Mouse (Mus musculus) urinary bladder, postnatal 25 days (tissue): ENCODE results near the gene Dlg4.

Source experiments
- DNase-seq: peaks from one replicate; pipeline ENCODE4 v3.0.0; 2022; ENCODE audit warnings: low spot score

Gene Dlg4

DNA sequence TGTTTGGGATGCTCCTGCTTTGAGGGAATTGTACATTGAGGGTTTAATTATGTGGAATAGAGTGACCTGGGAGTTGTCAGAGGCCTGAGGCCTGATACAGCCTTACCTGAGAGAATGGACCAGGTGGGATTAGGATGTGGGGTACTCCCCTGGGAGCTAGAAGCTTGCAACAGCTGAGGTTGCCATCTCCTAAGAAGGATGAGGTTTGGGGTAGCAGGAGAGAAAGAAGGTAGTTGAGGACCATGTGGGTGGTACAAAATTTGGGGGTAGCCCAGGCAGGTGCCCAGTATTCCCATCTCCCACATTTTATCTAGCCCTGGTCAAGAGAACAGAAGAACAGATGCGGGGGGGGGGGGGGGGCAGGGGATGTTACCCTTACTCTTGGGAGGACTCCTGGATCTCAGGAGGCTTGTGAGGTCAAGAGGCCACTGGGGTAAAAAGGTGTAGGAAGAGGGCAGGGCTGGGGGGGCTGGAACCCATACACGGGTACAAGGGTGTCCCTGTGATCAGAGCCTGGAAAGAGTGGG, 2.8 kb downstream of the Dlg4 start:
- no peak for DNase-seq

DNA sequence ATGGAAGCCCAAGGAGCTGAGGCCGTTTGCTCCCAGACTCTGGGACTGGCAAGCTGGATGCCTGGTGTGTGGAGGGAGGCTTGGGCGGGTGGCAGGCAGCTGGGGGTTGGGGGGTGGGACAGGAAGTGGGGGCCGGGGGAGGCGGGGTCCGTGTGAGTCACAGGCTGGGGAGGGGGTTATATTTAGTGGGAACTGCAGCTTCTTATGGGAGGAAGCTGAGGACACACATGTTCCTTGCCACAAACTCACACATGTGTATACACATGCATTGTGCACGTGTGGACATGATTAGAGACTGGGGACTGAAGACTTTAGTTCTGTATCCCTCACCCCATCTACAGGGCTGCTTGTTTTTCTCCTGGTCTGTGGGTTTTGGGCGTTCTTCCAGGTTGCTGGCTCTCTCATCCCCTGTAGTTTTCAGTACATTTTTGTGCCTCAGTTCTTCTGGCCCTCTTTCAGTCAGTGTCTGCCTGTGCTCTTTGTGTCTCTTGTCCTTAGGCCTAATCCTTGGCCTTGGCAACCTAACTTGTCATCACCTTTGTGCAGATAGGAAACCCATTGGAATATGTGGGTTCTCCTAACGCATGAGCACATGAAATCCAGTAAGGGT, 3.4 kb downstream of the Dlg4 start:
- no peak for DNase-seq

GRCm38 (mm10) chr11:70020731-70021263, 4.1 kb downstream of the Dlg4 start:
- peak; percentile 52 for DNase-seq

GRCm38 (mm10) chr11:70021264-70022132, 4.8 kb downstream of the Dlg4 start:
- DNase-seq, result peak; percentile 94

- DNase-seq, result no peak
These were observed 6.9 kb downstream of the Dlg4 start for GRCm38 (mm10) chr11:70023481-70024150.

DNA sequence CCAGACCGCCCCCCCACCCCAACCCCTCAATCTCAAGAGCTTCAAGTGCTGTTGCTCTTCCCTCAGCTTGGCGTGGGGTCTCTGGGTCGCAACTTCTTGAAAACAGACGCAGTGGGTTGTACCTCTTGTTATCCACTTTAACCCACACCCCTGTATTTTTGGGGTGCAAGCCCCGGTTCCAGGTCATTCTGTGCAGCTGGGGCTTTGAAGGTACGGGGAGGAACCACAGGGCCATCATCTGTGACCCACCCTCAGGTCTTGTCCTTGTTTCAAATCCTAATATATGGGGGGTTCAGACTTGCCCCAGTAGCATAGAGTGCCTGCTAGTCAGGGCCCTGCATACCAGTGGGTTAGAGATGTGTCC, 7.4 kb downstream of the Dlg4 start:
- no peak for DNase-seq

- no peak for DNase-seq
These were observed 9.9 kb downstream of the Dlg4 start for GRCm38 (mm10) chr11:70026689-70027088.

DNA sequence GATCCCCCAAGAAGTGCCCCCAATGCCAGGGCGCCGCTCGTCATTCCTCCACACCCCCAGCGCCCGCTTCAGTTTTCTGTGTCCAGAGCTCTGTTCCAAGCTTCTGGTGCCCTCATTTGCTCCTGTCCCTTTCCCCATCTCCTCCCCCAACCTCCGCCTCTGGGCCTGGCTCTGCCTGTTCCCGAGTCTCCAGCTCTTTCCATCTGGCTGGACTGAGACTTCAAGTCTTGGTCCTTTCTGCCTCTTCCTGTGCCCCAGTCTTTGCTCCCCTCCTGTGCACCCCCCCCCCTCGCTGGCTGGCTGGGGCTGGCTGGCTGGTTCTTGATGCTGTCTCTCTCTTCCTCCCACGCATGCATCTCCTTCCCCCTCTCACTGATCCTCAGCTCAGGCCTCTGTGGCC, 10.7 kb downstream of the Dlg4 start:
- no peak for DNase-seq

GRCm38 (mm10) chr11:70028401-70029129, 11.8 kb downstream of the Dlg4 start:
- no peak for DNase-seq

DNA sequence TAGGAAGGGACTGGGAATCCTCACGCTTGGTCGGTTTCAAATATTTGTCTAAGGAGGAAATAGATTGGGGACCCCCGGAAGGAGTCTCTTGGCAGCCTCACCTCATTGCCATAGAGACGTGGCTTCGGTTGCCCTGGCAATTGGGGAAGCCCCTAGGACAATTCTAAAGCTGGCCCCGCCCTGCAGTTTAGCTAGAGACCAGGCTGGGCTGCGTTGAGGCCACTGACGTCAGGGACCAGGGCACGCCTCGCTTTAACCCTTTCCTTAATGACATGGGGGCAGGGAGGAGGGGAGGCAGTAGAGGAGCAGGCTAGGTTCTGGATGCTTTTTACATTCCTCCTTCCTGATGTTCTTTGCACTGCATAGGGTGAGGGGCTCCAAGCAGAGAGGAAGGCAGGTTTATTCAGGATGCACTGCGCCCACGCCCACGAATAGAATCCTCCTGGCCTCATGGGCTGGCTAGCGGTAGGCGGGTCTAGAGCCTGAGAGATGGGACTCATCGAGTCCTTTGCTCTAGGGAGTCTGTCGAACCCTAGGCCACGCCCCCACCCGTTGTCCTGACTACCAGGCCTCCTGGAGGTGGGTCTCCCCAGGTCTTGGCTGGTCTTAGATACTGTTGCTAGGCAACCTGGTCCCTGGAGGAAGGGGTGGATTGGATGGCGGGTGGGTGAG, 12.5 kb downstream of the Dlg4 start:
- DNase-seq, result peak; percentile 56

- DNase-seq, result no peak
These were observed 13.2 kb downstream of the Dlg4 start for GRCm38 (mm10) chr11:70029829-70030550.

DNA sequence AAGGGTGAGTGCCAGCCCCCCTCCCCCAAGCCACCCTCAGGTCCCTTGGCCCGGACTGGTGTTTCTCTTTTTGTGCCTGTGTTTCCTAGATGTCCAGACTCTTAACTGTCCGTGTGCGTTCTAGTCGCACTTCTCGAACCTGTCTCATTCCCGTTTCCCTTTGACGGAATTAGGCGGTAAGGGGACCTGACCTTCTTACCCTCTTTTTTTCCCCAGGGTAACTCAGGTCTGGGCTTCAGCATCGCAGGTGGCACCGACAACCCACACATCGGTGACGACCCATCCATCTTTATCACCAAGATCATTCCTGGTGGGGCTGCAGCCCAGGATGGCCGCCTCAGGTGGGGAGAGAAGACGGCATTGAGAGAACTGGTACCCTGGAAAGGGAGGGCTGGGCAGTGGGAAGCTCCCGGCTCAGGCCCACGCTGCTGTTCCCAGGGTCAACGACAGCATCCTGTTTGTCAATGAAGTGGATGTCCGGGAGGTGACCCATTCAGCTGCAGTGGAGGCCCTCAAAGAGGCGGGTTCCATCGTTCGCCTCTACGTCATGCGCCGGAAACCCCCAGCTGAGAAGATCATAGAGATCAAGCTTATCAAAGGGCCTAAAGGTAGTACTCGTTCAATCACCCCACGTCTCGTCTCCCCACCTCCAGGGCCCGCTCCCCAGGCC, 14.0 kb downstream of the Dlg4 start:
- no peak for DNase-seq

GRCm38 (mm10) chr11:70031321-70031670, 14.6 kb downstream of the Dlg4 start:
- DNase-seq, result no peak

- no peak for DNase-seq
These were observed 21.4 kb downstream of the Dlg4 start for GRCm38 (mm10) chr11:70038174-70038573.

GRCm38 (mm10) chr11:70039631-70040030, 22.9 kb downstream of the Dlg4 start:
- no peak for DNase-seq

DNA sequence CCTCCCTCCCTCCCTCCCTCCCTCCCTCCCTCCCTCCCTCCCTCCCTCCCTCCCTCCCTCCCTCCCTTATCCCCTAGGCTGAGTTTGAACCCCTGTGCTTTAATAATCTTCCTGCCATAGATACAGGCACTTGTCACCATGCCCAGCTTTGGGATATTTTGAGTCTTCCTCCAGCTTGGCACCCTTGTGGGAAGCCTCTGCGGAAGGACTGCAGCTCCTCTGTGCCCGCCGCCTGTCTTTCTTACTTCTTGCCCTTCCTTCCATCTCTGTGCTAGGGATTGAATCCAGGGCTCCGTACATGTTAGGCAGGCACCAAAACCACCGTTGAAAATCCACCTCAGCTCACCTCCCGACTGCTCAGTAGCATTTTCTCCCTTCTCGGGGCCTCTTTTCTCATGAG, 23.4 kb downstream of the Dlg4 start:
- no peak for DNase-seq

DNA sequence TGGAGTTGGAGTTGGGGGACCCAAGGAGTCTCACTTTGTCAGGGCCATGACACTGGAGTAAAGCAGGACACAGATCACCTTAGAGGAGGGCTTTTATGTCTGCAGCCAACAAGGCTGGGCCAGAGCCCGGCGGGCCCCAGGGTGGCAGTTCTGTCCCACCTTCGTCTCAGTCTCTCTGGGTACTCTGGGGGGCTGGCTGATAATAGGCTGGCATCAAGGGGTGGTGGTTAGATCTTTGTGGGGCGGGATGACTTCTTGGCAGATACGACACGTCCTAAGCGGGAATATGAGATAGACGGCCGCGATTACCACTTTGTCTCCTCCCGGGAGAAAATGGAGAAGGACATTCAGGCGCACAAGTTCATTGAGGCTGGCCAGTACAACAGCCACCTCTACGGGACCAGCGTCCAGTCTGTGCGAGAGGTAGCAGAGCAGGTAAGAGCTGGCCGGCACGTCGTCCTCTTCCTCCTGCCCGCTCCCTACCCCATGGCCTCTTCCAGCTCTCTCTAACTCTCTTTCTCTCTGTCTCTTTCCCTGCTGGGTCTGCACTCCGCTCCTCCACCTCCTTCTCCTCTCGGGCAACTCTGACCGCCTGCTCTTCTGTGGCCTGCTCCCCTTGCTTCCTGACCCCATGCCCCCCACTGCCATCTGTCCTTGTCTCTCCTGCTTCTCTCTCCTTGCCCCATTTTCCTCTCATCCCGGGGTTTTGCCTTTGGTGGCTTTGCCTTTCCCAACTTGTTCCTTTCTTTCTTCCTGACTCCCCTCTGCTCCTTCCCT, 25.8 kb downstream of the Dlg4 start:
- no peak for DNase-seq

- no peak for DNase-seq
These were observed 26.9 kb downstream of the Dlg4 start for GRCm38 (mm10) chr11:70043665-70044064.

- DNase-seq, result no peak
These were observed 28.7 kb downstream of the Dlg4 start for GRCm38 (mm10) chr11:70045435-70045834.
